Mouse (Mus musculus) lung, postnatal 25 days (tissue): ENCODE measurements at regions not wholly inside any gene's neighbourhood (a gene's known extent, or its start where the extent isn't known, plus 50 kb on each side); places are given as distances from the start of the nearest gene placed in this dataset.
"Not testable (repeated sequence)": the region's sequence is repeated elsewhere in the genome, so short reads cannot be mapped to it uniquely, and the experiment has no call there.

Experiments used
- DNase-seq: peaks from one replicate; pipeline ENCODE4 v3.0.0; 2022; ENCODE audit warnings: low spot score

DNA sequence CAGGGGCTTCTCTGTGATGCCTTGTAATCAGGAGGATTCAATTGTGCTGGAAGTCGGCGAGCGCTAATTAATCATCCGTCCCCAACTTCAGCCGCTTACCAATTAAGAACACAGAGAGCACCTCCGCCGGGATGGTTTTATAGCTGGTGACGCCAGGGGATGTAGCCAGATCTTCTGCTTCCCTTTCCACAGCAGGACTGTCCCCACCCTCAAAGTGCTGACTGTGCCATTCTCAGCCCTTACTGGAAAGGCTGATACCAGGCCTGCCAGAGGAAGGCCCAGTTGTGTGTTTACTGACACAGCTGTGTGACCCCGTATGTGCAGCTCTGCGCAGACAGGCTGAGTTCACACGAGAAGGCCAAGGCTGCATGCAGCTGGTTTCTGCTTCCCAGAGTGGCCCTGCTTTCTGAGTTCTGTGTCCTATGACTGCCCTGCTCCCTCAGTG lies 59.9 kb upstream of the Bend4 start:
- DNase-seq: no peak

GRCm38 (mm10) chr5:67490709-67491108 lies 62.6 kb upstream of the Bend4 start:
- not testable (repeated sequence) for DNase-seq

- no peak for DNase-seq
Observed at GRCm38 (mm10) chr5:67492893-67493302, 64.8 kb upstream of the Bend4 start.

- DNase-seq: no peak
Observed at GRCm38 (mm10) chr5:67496710-67497109, 68.6 kb upstream of the Bend4 start.

GRCm38 (mm10) chr5:67520251-67520650 lies 87.4 kb upstream of the Shisa3 start:
- DNase-seq: no peak

DNA sequence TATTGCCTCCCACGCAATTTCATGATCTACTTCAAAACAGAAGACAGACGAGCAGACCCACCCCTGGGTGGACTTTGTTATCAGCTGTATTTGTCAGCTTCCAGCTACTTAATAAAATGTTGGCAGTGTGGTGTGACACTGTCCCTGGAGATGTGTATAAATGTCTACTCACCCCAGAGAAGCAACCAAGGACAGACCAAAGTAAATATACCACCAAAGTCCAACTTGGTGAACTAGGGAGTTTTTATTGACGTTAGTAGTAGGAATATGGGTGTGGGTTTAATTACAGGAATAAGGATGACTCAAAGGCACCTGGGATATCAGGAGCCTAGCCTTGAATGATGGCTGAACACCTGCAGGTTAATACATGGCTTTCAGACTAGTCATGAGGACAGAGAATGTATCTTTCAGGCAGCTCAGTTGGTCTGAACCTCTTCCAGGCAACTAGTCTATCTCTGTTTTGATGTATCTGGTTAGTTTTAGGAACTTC lies 86.2 kb upstream of the Shisa3 start:
- DNase-seq: no peak

DNA sequence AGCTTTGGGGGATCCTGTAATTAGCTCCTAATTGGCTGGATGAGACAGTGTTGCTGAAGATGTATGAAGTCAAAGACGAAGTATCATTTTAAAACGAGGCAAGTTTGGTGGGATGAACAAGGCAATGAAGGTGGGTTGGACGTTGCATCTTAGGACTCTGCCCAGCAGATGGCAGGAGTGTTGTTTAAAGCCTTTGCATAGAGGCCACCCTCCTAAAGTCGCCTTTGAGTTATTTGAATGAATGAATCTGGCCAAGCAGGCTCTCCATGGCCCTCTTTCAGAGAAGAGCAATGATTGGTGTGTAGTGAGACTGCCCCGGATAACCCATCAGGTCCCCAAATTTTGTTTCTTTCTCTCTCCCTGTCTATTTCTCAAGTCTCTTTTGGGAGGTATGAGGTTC lies 77.5 kb upstream of the Shisa3 start:
- no peak for DNase-seq

- no peak for DNase-seq
Observed at GRCm38 (mm10) chr5:67530957-67531356, 76.7 kb upstream of the Shisa3 start.

GRCm38 (mm10) chr5:67532351-67532750 lies 75.3 kb upstream of the Shisa3 start:
- DNase-seq: peak; percentile 74

GRCm38 (mm10) chr5:67532756-67533255 lies 74.9 kb upstream of the Shisa3 start:
- peak; percentile 3 for DNase-seq

GRCm38 (mm10) chr5:67534056-67534455 lies 73.6 kb upstream of the Shisa3 start:
- no peak for DNase-seq

GRCm38 (mm10) chr5:67537990-67538389 lies 69.7 kb upstream of the Shisa3 start:
- no peak for DNase-seq

DNA sequence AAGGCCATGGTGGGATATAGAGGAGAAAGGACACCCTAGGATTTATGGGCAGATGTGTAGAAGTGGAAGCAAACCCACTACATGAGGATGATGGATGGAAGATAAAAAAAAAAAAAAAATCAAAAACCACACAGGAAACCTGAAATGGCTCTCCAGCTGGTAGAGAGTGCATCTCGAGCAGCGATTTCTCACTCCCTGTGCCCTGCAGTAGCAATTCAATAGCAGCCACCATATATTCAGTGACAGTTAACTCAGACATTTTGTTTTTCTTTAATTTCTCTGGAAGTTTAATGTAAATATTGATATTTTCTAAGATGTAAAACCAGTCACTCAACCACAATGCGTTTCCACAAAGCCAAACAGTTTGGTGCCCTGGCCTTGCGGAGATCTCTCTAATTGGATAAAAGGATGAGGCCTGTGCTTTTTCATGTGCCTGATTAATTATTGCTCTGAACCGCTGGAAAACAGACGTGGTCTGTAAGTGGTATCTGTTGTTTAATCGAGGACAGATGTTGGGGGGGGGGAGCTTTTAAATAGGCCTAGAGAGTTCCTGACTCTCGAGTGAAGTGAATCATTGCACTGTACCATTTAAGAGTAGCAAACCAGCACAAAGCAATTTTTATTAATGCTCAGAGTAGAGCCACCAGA lies 68.0 kb upstream of the Shisa3 start:
- no peak for DNase-seq

DNA sequence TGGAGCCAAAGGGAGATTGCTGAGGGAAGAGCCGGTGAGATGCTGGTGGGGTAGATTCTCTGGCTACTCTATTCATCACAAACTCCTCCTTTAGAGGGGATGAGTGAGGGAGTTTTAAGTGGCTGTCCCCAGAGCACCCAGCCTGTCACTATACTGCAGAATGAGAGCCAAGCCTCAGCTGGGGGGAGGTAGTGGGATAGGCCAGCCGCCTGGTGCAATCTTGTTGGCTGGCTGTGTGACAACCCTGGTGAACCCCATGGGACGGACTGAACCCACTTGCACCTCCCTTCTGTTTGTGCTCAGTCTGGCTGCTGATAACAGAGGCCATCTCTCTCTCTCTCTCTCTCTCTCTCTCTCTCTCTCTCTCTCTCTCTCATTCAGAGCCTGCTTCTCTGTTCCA lies 65.8 kb upstream of the Shisa3 start:
- no peak for DNase-seq

- DNase-seq: no peak
Observed at GRCm38 (mm10) chr5:67544028-67544589, 63.6 kb upstream of the Shisa3 start.

- no peak for DNase-seq
Observed at GRCm38 (mm10) chr5:67550257-67550656, 57.4 kb upstream of the Shisa3 start.

DNA sequence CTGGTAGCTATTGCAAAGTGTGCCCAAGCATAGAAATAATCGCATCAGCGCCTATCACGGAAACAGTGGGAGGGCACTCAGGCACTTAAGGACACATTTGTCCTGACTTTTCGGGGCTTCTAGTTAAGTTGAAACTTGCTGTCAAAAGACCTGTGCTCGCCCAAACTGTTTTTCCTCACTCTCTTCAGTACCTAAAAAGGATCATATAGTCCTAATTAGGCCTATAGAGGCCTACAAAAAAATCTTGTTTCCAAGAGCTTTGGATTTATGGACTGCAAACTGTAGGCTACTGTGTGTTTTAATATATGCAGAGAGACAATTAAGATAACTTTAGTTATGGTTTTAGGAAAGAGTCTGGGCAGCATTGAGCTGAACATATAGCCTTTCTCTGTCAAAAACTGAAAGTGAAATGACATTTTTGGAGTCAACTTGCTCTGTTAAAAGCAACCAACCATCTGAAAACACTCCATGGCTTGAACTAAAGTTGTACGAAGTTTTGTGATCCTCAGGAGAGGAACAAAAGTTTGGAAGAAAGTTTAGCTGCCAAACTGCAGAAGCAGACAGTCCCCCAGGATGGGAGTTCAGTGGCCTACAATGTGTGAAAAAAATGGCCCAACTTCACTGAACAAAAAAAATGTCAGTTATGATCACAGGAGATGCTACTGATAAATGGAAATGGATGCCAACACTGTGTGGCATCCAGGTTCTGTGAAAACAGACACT lies 55.9 kb upstream of the Shisa3 start:
- no peak for DNase-seq

DNA sequence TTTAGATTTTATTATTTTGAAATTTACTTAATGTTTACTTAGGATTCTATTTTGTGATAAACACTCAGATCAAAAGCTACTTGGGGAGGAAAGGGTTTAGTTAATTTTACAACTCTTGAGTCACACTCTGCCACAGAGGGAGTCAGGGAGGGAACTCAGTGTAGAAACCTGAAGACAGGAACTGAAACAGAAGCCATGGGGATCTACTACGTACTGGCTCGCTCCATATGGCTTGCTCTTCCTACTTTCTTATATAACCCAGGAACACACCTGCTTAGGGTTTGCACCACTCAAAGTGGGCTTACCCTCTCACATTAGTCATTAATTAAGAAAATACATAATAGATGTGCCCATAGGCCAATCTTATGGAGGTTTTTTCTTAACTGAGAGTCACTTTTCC lies 54.8 kb upstream of the Shisa3 start:
- DNase-seq: no peak
